Mouse (Mus musculus): ENCODE results near the gene 1700025C18Rik. TPM values are rescaled to one million over a fixed set of nuclear protein-coding genes. Genes with fewer than 3 reads are reported as not detected.

1700025C18Rik gene
- total and polyA plus RNA-seq, 2 experiments from 2014 or later, result not detected

- Histone ChIP-seq H3K36me3 (ENCODE audit: insufficient read depth, low read length) (no peaks in the 10 kb centered on the region), H3K27ac (ENCODE audit: low read depth, low read length) (no peak overlapping the region), H3K4me3 (ENCODE audit: low read depth, low read length) (peak overlapping the region; percentile 8; the same call in 1 of the 2 replicates), H3K9me3 (ENCODE audit: low read length) (no peaks in the 10 kb centered on the region), H3K27me3 (ENCODE audit: insufficient read depth, low read length) (no peaks in the 10 kb centered on the region), H3K4me1 (ENCODE audit: insufficient read depth, low read length) (no peaks in the 10 kb centered on the region), H3K4me2 (ENCODE audit: low read depth, low read length, poor library complexity, severe bottlenecking) (peak overlapping the region; percentile 66), H3K9ac (replicated peaks; ENCODE audit: low read length, poor library complexity, severe bottlenecking) (no peak overlapping the region)
- 36% methylated on average over 3 of the region's 3 CpGs for WGBS
- DNase-seq (ENCODE audit: low spot score) (peak; percentile 55), ATAC-seq (ENCODE audit: low FRiP score) (no peak)
- peak; percentile 71 for TF ChIP-seq CTCF (IDR thresholded peaks at IDR 0.05)
Observed at GRCm38 (mm10) chr2:165032533-165032932, 58.0 kb downstream of the 1700025C18Rik start.

Other genes with a start within 250 kb of the 1700025C18Rik start
- 55.5 and 59.8 TPM in 2 replicates for gene Pltp, start 233.0 kb downstream of the 1700025C18Rik start, total RNA-seq (2014; rRNA removed)
- 85.5 and 87.7 TPM in 2 replicates for gene Pltp, start 233.0 kb downstream of the 1700025C18Rik start, polyA plus RNA-seq (2015; fragmentation: Nextera tagmentation; extraction: Ambion mirVana)
- 77.2 and 90.1 TPM in 2 replicates for gene Pcif1, start 211.4 kb downstream of the 1700025C18Rik start, total RNA-seq (2014; rRNA removed)
- gene Pcif1, start 211.4 kb downstream of the 1700025C18Rik start, polyA plus RNA-seq (2015; fragmentation: Nextera tagmentation; extraction: Ambion mirVana), result 88.9 and 94.6 TPM in 2 replicates
- 28.9 and 29.0 TPM in 2 replicates for gene Zfp335, start 179.0 kb downstream of the 1700025C18Rik start, total RNA-seq (2014; rRNA removed)
- 11.1 and 11.4 TPM in 2 replicates for gene Zfp335, start 179.0 kb downstream of the 1700025C18Rik start, polyA plus RNA-seq (2015; fragmentation: Nextera tagmentation; extraction: Ambion mirVana)
- 7.5 and 13.4 TPM in 2 replicates for gene Mmp9, start 150.0 kb downstream of the 1700025C18Rik start, total RNA-seq (2014; rRNA removed)
- 7.1 and 8.2 TPM in 2 replicates for gene Mmp9, start 150.0 kb downstream of the 1700025C18Rik start, polyA plus RNA-seq (2015; fragmentation: Nextera tagmentation; extraction: Ambion mirVana)
- gene Slc12a5, start 129.9 kb downstream of the 1700025C18Rik start, total RNA-seq (2014; rRNA removed), result 311 and 368 TPM in 2 replicates
- gene Slc12a5, start 129.9 kb downstream of the 1700025C18Rik start, polyA plus RNA-seq (2015; fragmentation: Nextera tagmentation; extraction: Ambion mirVana), result 83.5 and 86.4 TPM in 2 replicates
- 74.5 and 79.2 TPM in 2 replicates for gene Ncoa5, start 55.9 kb downstream of the 1700025C18Rik start, total RNA-seq (2014; rRNA removed)
- gene Ncoa5, start 55.9 kb downstream of the 1700025C18Rik start, polyA plus RNA-seq (2015; fragmentation: Nextera tagmentation; extraction: Ambion mirVana), result 54.3 and 65.5 TPM in 2 replicates
- gene Cd40, start 35.1 kb downstream of the 1700025C18Rik start, total RNA-seq (2014; rRNA removed), result 5.2 and 5.9 TPM in 2 replicates
- gene Cd40, start 35.1 kb downstream of the 1700025C18Rik start, polyA plus RNA-seq (2015; fragmentation: Nextera tagmentation; extraction: Ambion mirVana), result 4.4 and 6.4 TPM in 2 replicates
- 41.3 and 47.9 TPM in 2 replicates for gene Cdh22, start 144.1 kb upstream of the 1700025C18Rik start, total RNA-seq (2014; rRNA removed)
- gene Cdh22, start 144.1 kb upstream of the 1700025C18Rik start, polyA plus RNA-seq (2015; fragmentation: Nextera tagmentation; extraction: Ambion mirVana), result 21.9 and 23.2 TPM in 2 replicates
- gene Slc35c2, start 197.1 kb upstream of the 1700025C18Rik start, total RNA-seq (2014; rRNA removed), result 89.6 and 98.9 TPM in 2 replicates
- 68.7 and 69.3 TPM in 2 replicates for gene Slc35c2, start 197.1 kb upstream of the 1700025C18Rik start, polyA plus RNA-seq (2015; fragmentation: Nextera tagmentation; extraction: Ambion mirVana)
- 98.6 and 99.4 TPM in 2 replicates for gene Elmo2, start 235.7 kb upstream of the 1700025C18Rik start, total RNA-seq (2014; rRNA removed)
- 77.2 and 80.2 TPM in 2 replicates for gene Elmo2, start 235.7 kb upstream of the 1700025C18Rik start, polyA plus RNA-seq (2015; fragmentation: Nextera tagmentation; extraction: Ambion mirVana)

Measured in midbrain, postnatal 0 days (tissue).